Mouse (Mus musculus) neutrophil, adult 65 days (primary cell): Measurements from ENCODE around the gene Mylk2. TPM values are rescaled to one million over a fixed set of nuclear protein-coding genes. Genes with fewer than 3 reads are reported as not detected.

Experiments used
- total RNA-seq: library from RNA; stranded (reverse); gene quantifications from 2 replicates; pipeline ENCODE4 v1.2.4, GENCODE M21; 2023

Mylk2 gene
- not detected in 2 replicates for total RNA-seq

DNA sequence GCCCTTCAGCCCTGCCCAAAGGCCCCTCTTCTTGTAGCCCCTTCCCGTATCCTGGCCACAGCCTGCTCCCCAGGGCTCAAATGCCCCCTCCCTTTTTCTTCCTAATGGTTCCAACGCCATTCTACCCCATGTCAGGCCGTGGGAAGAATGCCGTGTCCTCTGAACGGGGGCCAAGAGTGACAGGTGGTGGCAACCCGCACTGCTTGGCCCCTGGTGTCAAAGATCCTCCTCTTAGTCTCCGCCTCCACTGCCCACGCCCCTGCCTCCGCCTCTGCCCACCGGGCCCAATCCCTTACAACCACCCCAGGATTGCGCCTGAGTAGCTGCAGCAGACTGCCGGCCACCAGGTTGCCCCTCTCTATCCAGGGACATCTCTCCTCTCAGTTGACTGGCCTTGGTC is at the start of gene Mylk2:
TSS of gene Mylk2 (plus strand) at position 322 of the 400 bp plus-strand sequence.

DNA sequence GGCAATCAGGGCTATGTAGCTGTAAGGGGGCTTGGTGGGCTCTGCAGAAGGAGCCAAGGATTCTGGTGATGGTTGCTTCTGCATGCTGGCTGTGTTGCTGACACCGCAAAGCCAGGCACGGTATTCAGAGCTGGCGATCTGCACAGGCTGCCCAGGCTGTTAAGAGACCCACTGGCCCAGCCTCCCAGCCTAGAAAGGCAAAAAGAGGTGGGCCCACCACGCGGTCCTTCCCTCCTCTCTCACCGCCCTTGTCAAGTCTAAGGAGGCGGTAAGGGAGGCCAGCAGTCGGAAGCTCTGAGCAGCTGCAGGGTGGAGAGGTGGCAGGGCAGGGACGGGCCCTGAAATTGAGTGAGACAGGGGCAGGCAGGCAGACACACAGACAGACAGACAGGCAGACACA is 21.9 kb downstream of the Mylk2 start, which contains the start of gene Foxs1:
TSS of gene Foxs1 (minus strand) at position 161 of the 400 bp plus-strand sequence.

DNA sequence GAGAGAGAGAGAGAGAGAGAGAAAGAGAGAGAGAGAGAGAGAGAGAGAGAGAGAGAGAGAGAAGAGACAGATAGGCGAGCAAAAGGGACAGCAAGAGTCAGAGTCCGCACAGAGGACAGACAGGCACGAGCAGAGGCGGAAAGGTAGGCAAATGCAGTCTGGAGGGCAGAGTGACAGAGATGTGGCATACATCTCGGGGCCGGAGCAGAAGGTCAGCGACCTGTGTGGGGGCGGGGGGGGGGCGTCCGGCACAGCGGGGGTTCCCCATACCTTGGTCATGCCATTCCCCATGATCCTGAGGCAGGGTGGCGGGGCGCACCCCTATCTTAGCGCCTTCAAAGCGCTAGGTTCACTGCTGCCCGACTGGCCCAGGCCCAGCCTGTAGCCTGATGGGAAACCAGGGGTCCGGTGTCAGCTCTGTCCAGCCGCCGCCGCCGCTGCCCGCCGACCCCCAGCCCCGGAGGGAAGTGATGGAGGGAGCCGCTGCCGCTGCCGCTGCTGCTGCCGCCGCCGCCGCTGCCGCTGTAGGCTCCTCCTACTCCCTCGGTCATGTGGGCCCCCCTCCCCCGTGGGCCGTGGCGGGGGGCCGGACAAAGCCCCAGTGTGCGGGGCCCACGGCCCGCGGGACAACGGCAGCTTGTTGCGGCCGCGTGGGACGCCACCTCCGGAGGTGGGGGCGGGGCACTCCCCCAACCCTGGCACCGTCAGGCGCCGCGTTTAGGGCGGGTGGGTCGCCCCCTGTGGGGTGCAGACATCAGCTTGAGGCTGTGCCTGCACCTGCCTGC is 40.1 kb downstream of the Mylk2 start, which contains the start of gene Dusp15:
TSS of gene Dusp15 (minus strand) at position 634 of the 785 bp plus-strand sequence.

DNA sequence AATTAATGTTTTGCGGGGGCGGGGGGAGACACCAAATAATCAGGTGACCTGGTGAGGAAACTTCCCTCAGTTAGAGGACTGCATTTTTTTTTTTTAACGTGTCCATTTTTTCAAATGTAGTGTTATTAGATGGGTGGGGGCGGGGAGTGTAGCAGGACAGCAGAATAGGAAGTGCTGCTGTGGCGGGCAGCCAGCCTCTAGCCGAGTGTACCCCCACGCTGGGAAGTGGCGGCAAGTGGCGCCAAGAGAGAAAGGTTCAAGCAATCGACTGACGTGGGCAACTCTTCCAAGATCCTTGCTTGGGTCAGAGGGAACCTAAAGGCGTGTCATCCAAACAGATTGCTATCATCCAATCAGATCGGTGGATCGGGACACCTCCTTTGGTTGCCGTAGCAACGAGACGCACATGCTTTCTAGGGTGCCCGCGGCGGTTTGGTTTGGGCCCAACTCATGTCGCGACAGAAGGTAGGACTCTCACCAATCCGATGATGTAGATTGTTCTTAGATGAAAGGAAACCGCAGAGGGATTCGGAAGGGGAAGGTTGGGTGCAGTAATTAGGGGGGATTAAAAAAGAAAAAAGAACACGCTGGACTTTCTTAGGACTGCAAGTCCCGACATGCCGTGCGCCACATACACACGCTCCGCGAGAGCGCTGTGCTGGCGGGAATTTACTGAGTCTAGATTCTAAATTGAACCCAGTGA is 51.1 kb downstream of the Mylk2 start, which contains the start of gene Ttll9:
TSS of gene Ttll9 (plus strand) at position 395 of the 703 bp plus-strand sequence.

Other genes starting within 250 kb of the Mylk2 start
- gene H13, start 241.9 kb upstream of the Mylk2 start, total RNA-seq = 141 and 159 TPM in 2 replicates
- gene Mcts2, start 224.3 kb upstream of the Mylk2 start, total RNA-seq = 17.7 and 36.2 TPM in 2 replicates
- gene Id1, start 175.1 kb upstream of the Mylk2 start, total RNA-seq = 33.0 and 36.5 TPM in 2 replicates
- gene Cox4i2, start 157.2 kb upstream of the Mylk2 start, total RNA-seq = not detected in 2 replicates
- gene Bcl2l1, start 79.6 kb upstream of the Mylk2 start, total RNA-seq = 25.4 and 35.7 TPM in 2 replicates
- 41.1 and 43.2 TPM in 2 replicates for gene Tpx2, start 63.4 kb upstream of the Mylk2 start, total RNA-seq
- gene Foxs1, start 21.9 kb downstream of the Mylk2 start, total RNA-seq = not detected in 2 replicates
- not detected in 2 replicates for gene Dusp15, start 40.3 kb downstream of the Mylk2 start, total RNA-seq
- gene Ttll9, start 51.1 kb downstream of the Mylk2 start, total RNA-seq = not detected in 2 replicates
- 12.4 and 12.8 TPM in 2 replicates for gene Pdrg1, start 104.1 kb downstream of the Mylk2 start, total RNA-seq
- not detected in 2 replicates for gene Xkr7, start 120.5 kb downstream of the Mylk2 start, total RNA-seq
- gene Ccm2l, start 154.6 kb downstream of the Mylk2 start, total RNA-seq = 1.1 and 1.7 TPM in 2 replicates
- gene Hck, start 197.1 kb downstream of the Mylk2 start, total RNA-seq = 249 and 255 TPM in 2 replicates
- 84.6 and 87.1 TPM in 2 replicates for gene Tm9sf4, start 250.0 kb downstream of the Mylk2 start, total RNA-seq